Mouse (Mus musculus) layer of hippocampus, postnatal 25 days (tissue): ENCODE data around the gene Rbms1. TPM values are rescaled to one million over a fixed set of nuclear protein-coding genes. Genes with fewer than 3 reads are reported as not detected.

ENCODE experiments used
- DNase-seq, 2 experiments: peaks; one replicate each; pipeline ENCODE4 v3.0.0; 2022; ENCODE audit warnings: mixed read lengths in 2 of 2, low spot score in 1 of 2; ENCODE audit errors: extremely low spot score in 1 of 2
- total RNA-seq, 2 experiments: library from RNA; stranded (reverse); gene quantifications; 2 replicates each; pipeline ENCODE4 v1.2.3; 2021

The Rbms1 gene
- total RNA-seq, 2 experiments from 2014 or later = 10.3 to 13.3 TPM

DNA sequence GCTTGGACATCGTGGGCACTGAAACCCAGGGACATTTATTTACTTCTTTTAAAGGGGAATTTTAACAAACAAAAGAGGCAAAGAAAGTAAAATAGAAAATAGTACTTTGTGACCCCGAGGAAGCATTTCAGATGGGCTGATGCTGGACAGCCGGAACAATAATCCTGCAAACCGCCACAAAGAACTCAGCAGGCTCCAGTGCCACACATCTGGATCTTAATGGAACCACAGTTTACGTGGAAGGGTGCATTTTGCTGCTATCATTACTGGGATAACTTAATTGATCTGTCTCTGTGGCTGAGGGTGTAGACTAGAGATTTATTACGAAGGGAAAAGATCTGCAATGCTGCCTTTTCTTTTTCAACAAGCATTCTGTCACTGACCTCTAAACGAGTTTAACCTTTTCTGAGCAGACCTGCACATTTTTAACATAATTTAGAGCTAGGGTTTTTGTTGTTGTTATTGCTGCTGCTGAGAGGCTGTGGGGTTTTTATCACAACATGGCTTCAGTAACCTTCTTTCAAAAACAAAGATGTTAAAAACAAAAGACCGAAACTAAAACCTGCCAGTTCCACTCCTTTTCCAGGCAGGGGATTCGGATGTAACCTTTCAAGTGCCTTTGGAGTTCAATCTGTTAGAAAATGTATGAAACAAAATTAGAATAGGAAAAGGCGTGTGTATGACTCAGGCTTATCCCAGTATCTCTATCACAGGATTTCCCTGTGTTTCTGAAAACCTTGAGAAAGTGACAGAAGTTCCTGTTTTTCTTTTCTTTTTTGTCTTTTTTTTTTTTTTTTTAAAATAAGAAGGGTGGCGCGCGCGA is 82.8 kb downstream of the Rbms1 start:
- no peak for DNase-seq

DNA sequence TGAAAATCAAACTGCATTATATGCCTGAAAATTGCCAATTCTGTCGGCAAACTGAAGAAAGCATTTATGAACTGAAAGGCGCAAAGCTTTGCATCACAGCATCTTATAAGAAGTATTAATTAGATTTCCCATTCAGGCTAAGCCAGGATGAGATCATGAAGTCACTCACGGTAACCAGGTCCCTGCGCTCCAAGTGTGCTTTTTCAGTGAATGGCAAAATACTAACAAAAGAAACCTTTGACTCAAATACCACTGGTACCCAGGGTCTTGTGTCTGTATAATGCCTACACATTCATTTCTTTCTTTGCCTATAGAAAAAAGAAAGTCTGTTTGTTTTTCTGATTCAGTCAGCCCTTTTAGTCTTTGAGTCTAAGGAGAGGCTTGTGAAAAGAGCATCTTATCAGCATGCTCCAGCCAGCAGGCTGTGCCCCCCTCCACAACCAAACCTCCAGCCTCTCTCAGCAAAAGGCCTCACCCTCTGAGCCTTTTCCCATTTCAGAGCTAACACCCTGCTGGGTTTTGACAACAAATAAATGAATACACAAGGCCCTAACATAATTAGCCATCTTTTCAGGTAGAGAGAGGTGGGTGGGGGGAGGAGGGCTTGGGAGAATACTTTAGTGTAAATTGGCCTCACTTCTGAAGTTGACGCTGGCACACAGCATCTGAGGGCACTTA is 83.7 kb downstream of the Rbms1 start:
- no peak for DNase-seq

DNA sequence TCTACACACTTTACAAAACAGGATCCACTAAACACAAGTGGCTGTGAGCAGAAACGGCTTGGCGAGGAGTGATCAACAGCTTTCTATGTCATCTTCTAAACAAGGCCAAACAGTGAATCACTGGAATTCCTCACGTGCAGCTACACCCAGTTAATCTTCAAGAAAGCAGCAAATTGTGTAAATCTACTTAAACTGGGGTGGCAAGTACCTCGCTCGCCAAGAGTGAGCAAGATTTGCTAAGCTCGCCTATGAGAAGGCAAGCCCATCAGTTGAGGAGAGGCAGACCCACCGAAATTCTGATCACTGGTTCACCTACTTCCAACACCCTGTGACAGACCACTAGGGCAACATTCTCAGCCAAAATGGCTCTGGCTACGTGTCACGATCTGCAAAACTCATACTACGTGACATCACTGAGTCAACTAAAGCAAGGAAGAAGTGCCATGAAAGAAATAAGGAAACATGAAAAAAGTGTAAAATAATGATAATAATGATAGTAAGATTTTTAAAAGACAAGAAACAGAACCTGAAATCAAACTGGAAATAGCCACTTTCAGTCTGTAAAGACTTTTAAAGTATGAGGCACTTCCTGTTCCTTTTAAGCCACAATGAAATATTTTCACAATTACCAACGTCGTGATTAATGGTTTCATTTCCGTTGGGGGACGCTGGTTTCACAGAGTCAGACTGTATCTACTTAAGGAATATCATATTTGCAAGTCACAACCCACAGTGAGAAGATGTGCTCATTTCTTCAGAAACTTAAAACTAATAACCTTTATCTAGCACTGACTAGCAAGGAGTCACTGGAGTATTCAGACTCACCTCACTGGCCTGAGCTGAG is 85.2 kb downstream of the Rbms1 start:
- DNase-seq = no peak

DNA sequence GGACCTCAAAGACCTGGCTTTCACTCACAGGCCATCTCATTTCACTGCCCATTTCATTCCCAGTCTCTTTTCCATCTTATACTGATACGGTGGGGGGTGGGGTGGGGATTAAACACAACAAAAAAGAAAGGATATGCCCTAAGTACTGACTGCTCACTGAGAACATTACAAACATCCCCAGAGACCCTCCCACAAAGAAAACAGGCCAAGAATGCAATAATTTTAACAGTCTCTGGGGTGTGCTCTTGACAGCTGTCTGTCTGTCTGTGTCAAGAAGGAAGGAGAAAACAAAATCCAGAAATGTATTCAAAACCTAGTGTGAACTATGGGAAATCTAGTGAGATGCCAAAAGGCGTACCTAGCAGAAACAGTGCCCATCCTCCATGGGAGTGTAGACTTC is 86.1 kb downstream of the Rbms1 start:
- no peak for DNase-seq

DNA sequence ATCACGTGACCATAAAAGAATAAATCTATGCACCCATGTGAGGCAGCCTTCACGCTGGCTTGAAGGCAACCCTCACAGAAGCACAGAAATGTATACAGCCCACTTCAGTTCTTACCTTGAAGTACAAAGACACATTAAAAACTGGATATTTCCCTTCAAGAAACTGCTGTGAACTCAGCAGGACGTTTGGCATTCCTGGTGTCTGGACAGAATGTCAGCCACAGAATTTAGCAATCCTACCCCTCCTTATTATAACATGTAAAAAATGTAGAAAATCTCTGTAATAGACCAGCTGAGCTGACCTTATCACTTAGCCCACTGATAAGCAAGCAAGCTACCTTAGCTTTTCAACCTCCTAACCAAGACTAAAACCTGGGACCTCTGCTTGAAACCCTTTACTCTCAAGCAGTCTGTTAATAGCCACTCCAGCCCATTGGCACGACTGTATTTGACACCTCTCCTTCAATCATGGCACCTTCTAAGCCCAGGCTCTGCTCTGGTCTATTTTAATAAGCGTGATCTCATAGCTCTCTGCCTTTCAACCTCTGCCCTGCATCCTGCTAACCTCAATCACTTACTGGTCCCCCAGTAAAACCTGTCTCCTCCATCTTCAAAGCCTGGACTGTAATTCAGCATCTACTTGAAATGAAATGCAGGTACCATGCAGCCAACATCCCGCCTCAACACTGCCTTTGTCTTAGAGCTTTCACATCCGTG is 90.7 kb downstream of the Rbms1 start:
- DNase-seq = no peak

DNA sequence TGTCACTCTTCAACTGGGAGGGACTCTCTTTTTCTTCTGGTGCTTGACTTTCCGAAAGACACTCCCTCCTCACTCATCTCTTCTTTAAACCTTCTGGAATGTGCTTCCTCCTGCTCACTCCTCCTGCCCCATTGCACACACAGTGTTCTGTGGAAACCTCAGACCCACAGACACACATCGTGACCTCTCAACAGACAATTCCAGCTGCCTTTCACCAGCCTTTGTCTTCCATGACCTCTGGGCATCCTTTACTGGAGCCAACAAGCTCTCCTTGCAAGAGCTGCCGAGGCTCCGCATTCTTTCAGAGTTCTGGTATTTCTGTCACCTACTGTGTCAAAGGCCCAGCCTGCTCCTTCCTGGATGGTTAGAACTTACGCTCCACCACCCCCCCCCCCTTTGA is 92.0 kb downstream of the Rbms1 start:
- DNase-seq = no peak

DNA sequence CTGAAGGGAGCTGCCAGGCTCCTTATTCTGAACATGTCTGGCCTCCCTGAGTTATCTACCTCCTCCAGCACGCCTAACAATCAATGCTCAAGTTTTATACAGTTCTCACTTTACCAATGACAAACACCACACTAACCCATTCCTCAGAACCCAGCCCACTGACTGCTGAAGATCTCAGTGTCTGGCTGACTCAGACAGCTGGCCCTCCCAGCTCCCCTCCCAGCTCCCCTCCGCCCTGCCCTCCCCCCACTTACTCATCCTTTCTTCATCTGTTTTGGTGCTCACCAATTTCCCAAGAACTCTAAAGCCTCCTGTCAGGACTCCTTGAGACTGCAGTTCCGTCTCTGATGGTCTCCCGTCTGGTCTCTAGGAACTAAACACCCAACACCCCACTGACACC is 92.5 kb downstream of the Rbms1 start:
- DNase-seq = no peak

DNA sequence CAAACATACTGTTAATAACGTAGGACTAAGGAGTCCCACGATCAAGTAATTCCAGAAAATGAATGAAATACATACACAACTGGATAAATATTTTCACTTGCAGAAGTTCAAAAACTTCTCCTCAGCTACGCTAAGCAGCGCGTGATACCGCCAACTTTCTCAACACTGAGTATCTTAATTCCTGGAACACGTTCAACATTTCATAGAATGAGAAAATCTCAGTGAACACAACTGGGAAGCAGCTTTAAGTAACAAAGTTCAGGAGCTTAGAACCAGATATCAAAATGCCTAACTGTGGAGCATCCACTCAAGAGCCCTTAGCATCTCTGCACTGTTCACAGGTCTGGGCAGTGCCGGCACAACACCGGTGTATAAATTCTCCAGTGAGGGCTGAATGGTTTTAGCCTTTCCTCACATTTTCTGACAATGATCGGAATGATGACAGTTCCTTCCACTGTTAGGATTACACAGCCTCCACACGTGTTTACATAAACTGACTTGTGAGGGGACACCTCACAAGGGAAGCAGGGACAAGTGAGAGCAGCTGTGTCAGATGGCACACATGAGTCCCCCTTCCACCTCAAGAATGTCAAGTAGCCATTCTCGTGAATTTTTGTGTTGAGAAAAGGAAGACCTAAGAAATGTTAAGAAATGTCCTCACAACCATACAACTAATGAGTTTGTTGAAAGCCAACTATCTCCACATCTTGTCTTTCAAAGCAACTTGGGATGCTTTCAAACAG is 93.8 kb downstream of the Rbms1 start:
- no peak for DNase-seq

DNA sequence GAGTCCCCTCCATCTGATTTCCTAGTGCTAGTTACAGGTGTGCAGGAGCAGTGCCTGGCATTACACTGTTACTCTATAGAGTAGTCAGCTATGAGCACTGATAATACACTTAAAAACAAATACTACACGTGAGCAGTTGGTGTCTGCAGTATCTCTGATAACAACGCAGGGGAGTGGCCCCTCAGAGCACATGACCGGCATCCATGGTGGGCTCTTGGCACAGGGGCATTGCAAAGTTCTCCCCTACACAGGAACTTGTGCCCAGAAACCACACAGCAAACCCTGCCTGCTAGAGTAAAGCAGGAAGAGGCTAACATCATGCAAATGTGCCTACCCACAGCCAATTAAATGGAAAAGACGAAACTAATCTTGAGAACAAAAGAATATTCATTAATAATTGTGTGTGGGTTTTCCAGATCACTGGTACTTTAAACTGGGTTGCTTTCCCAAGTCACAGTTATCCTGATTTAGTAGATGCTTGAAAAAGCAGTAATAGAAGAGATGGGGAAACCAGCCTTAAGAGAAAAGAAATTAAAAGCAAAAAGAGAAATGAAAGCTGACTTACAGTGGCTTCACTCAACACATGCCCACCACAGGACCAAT is 94.8 kb downstream of the Rbms1 start:
- no peak for DNase-seq

DNA sequence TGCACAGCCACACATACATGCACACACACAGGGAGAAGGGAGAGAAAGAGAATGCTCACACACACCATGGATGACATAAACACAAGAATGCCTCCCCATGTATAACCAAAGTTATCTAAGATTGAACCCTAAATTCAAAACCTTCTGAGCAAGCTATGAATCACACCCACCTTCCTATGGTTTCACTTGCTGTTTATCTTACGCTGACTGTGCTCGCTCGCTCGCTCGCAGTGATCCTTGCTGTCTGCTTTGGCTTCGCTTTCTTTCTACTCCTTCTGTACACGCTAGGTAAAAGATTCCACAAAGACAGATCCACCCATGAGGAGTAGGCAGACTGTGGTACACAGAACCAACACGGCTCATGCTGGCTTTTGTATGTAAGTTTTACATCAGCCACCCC is 95.7 kb downstream of the Rbms1 start:
- DNase-seq = no peak

DNA sequence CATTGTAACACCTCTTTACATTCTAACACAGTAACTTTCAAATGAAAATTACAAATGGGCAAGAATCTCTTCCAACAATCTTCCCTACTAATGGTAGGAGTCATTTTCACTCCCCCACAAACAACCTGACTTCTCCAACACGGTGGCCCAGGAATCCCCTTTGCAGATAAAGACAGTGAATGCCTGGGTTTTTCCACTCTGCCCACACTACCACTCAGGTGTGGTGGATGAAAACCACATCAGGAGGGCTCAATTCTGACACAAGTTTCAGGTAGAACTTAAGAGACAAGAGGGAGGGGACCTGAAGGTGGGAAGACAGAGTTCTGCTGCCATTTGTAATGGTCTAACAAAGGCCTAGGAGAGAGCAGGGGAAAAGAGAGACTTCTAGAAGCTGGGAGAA is 97.1 kb downstream of the Rbms1 start:
- no peak for DNase-seq

DNA sequence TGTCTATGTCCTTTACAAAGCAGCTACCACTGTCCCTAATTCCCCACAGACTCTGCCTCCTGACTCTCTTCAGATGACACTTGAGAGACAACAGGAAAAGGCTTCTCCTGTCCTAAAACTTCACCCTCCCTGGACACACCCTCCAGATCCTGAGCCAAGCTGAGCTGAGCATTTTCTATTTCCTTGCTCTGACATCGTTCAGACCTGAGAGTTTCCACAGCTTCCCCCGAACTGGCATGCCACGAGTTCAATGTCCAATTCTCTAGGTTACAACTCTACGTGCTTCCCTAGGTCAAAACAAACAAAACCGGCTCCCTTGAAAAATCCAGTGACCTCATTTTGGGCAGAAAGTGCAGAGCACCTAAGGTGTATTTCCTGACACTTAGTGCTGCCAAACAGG is 98.0 kb downstream of the Rbms1 start:
- no peak for DNase-seq

DNA sequence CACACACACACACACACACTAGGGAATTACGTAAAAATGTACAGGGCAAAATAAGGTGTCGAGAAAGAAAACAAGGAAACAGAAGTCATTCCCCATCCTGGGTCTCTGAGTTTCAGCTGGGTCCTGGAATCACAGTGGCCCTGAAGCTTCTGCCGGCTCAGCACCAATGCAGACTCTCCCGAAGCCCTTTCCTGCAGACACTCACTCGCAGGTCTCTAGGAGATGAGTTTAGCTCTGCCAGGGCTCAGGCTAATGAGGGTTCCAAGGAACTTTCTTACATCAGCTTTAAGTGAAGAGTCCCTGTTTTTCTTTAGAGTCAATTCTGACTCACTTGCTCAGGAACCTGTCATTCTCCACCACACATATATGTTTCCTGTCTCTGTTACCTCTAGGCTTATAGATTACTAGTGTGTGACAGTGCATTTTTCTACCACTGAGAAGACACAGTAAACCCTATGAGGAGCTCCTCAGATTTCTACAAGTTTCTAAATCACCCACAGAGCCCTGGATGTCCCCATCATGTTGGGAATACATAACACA is 98.7 kb downstream of the Rbms1 start:
- no peak for DNase-seq

DNA sequence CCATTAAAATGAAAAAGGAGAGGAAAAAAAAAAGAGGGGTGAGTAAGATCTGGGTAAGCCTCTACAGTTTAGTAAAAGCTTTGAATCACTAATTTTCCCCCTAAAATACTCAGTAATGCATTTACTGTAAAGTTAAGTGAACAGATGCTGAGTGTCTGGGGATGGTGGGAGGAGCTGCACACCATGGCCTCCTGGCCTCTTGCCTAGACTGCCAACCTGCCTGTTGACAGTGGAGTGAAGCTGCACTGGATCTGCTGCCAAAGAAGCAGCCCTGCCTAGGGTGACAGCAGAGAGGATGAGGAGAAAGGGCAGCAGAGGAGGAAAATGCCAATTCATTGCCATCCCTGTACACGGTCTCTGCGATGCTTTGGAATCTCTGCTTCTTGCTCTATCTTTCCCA is 99.2 kb downstream of the Rbms1 start:
- peak; percentile 19 to 55 for DNase-seq

DNA sequence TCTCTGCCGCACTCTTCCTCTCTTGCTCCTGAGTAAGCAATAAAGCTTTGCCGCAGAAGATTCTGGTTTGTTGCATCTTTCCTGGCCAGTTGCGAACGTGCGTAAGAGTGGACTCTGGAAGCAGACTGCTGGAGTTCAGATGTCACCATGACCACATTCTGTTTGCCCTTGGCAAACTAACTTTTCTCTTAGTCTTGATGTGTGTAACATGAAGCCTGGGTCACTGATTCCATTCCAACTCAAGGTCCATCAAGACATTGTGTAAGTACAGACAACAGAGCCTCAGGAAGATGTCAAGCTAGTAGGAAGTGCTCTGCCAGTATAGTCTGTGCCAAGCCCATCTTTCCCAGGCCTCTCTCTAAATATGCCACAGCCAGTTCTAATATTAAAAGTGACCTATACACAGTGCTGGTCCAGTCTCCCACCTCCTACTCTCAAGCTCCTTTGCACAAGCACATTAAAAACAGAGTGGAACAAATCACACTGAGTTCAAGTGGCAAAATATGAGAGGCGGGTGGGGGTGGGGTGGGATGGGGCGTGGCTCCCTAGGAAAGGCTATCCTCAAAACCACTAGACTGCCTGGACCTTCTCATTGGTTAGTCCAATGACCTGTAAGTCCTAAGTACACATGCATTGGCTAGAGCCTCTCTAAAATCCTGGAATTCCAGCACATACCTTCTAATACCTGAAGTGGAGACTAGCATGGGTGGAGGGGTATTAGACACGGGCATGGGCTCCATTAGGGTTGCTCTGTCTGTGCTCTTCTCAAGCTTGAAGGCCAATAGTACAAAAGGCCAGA is 99.9 kb downstream of the Rbms1 start:
- no peak for DNase-seq

DNA sequence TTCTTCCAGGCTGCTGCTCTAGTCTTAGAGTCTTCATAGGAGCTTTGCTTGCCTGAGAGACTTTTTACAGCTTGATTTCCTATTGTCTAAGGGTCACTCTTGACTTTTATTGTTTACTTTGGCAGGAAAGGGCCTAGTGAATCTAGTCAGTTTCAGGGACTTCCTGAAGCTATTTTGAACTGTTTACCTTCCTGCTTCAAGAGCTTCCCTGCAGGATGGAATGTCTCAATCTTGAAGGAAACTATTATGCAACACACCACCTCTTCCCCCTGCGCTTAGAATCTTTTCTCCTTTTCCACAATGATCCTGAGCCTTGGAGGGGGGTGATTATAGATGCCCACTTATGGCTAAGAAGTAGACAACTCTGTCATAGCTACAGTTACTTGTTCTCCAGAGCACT is 104.9 kb downstream of the Rbms1 start:
- DNase-seq = no peak

DNA sequence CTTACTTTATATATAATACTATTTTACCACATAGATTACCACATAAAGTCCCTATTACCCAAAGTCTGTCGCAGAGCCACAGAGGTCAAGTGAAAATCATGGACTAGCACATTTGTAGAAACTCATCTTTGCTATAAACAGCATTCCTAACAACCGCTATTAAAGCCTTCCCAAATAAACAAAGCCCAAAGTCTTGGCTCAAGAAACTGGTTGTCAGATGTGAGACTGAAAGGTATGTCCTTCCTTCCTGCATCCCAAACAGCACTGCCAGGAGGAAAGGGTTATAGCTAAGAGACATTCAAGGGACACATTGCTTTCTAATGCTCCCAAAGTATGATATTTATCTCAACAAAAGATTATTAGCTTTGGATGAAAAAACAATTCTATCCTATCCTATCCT is 106.9 kb downstream of the Rbms1 start:
- DNase-seq = no peak

DNA sequence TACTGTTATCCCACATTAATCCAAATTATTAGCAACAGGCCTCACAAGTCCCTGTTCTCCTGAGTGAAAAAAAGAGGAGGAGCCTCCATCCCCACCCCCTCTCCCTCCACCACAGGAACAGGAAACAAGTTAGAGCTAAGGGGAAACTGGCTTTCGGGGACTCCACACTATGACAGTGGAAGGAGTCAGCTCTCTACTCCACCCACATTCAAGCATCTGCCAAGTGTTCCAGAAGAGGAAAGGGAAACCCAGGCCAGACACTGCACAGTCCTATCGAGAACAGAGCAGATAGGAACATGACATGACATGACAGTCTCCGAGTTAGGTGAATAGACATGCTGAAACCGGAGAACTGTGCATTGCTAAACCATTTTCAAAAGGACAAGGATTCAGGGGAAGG is 108.0 kb downstream of the Rbms1 start:
- DNase-seq = no peak
